Mouse (Mus musculus) effector memory CD4-positive, alpha-beta T cell, adult 5 months (primary cell): Measurements from ENCODE around the gene Npff. TPM values are rescaled to one million over a fixed set of nuclear protein-coding genes. Genes with fewer than 3 reads are reported as not detected.

ENCODE experiments used
- polyA plus RNA-seq: library from polyadenylated mRNA; unstranded; fragments of 100-300 nt; shearing (Covaris generic); gene quantifications from one replicate; pipeline ENCODE4 v1.2.1, GENCODE M21; 2017

The Npff gene
- polyA plus RNA-seq, result 5.1 TPM

GRCm38 (mm10) chr15:102524892-102525485, at the start of gene Npff:
Gene Npff, minus strand, starts transcription at chr15:102524942.

GRCm38 (mm10) chr15:102517976-102518858, 6.5 kb downstream of the Npff start, which contains the start of gene Tarbp2:
Gene Tarbp2, plus strand, starts transcription at chr15:102518192.

DNA sequence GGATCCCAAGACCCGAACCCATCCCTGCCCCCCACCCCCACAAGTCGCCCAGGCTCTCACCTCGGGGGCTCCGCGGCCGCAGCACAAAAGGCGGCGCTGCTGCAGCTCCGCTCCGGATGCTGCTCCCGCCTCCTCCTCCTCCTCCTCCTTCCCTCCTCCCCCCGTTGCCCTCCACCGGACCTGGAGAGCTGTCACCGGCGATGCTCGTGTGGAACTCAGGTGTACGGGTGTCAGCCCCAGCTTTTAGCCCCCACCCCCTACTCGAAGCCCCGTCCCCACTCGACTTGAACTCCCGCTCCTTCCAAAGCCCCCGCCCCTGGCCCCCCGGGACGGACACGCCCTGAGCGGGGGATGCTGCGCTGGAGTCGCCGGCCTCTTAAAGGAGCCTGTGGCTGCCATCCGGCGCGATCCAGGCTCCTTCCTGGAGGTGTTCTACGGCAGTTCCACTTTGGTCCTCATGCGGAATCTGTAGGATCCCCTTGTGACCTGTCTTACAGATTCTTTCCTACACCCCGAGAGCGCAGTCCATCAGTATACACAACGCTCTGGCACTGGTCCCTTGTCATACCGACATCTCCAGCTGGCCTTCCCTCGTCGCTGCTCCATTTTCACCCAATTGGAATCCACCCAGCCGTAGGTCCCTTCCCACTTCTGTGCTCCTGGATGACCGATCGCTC, 7.9 kb downstream of the Npff start, which contains the start of gene Map3k12:
Gene Map3k12, minus strand, starts transcription at position 337 of the 677 bp plus-strand sequence.

DNA sequence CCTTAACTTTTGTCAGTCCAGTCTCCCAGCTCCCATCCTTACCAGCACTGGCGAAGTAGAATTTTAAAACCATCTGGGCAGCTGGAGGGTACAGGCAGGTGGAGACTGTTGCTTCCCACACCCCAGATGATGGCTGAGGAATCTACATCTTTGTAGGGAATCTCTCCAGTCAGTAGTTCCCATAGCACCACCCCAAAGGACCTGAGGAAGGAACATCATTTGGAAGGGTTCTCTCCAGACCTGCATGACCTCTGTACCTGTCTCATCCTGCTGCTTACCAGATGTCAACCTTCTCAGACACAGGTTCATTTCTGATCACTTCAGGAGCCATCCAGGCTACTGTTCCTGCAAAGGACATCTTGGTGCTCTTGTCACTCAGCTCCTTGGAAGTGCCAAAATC, 21.3 kb downstream of the Npff start, which contains the start of gene Gm10337:
Gene Gm10337, plus strand, starts transcription at position 276 of the 400 bp plus-strand sequence.

Other genes with a start within 250 kb of the Npff start
- 36.3 TPM for gene Mfsd5, start 245.5 kb downstream of the Npff start, polyA plus RNA-seq
- gene Espl1, start 228.7 kb downstream of the Npff start, polyA plus RNA-seq, result 0.50 TPM
- gene Pfdn5, start 198.8 kb downstream of the Npff start, polyA plus RNA-seq, result 472 TPM
- 43.2 TPM for gene Myg1, start 193.2 kb downstream of the Npff start, polyA plus RNA-seq
- 37.0 TPM for gene Aaas, start 174.2 kb downstream of the Npff start, polyA plus RNA-seq
- gene Sp7, start 157.8 kb downstream of the Npff start, polyA plus RNA-seq, result not detected
- gene Sp1, start 118.8 kb downstream of the Npff start, polyA plus RNA-seq, result 21.4 TPM
- gene Amhr2, start 79.6 kb downstream of the Npff start, polyA plus RNA-seq, result 1.2 TPM
- 564 TPM for gene Prr13, start 65.9 kb downstream of the Npff start, polyA plus RNA-seq
- gene Pcbp2, start 54.4 kb downstream of the Npff start, polyA plus RNA-seq, result 94.6 TPM
- not detected for gene Gm10337, start 21.2 kb downstream of the Npff start, polyA plus RNA-seq
- gene Map3k12, start 7.9 kb downstream of the Npff start, polyA plus RNA-seq, result 7.1 TPM
- 61.1 TPM for gene Tarbp2, start 6.8 kb downstream of the Npff start, polyA plus RNA-seq
- not detected for gene Gm28047, start 100.1 kb upstream of the Npff start, polyA plus RNA-seq
- 37.6 TPM for gene Atf7, start 100.5 kb upstream of the Npff start, polyA plus RNA-seq
- gene Atp5g2, start 147.4 kb upstream of the Npff start, polyA plus RNA-seq, result 13.2 TPM
- 29.2 TPM for gene Calcoco1, start 197.2 kb upstream of the Npff start, polyA plus RNA-seq